Mouse (Mus musculus): ENCODE data around the gene Ush1c. TPM values are rescaled to one million over a fixed set of nuclear protein-coding genes. Genes with fewer than 3 reads are reported as not detected.

Ush1c gene
- polyA plus RNA-seq, 1 experiment from 2014 or later, result 1.4 TPM

- no peak overlapping the region for H3K9ac ChIP-seq
- WGBS, result 80% methylated on average over 4 of the region's 4 CpGs
- H3K4me3 ChIP-seq, result no peak overlapping the region
- ATAC-seq (ENCODE audit: low FRiP score, low read depth), result no peak
- no peak overlapping the region for H3K27ac ChIP-seq (replicated peaks)
- no peak overlapping the region for H3K4me2 ChIP-seq
- no peaks in the 10 kb centered on the region for H3K27me3 ChIP-seq
- H3K9me3 ChIP-seq, result no peaks in the 10 kb centered on the region
- H3K4me1 ChIP-seq (replicated peaks), result peaks cover 14% of the 10 kb centered on the region
- H3K36me3 ChIP-seq, result no peaks in the 10 kb centered on the region
These were observed 1.8 kb upstream of the Ush1c start for GRCm38 (mm10) chr7:46240091-46240490.

GRCm38 (mm10) chr7:46237192-46237591 is 1.1 kb downstream of the Ush1c start:
- no peaks in the 10 kb centered on the region for H3K36me3 ChIP-seq
- no peak overlapping the region for H3K9ac ChIP-seq
- H3K27me3 ChIP-seq, result no peaks in the 10 kb centered on the region
- 74% methylated on average over 7 of the region's 7 CpGs for WGBS
- H3K4me1 ChIP-seq (replicated peaks), result peaks cover 14% of the 10 kb centered on the region
- no peak overlapping the region for H3K4me2 ChIP-seq
- no peak for ATAC-seq (ENCODE audit: low FRiP score, low read depth)
- no peak overlapping the region for H3K27ac ChIP-seq (replicated peaks)
- no peak overlapping the region for H3K4me3 ChIP-seq
- H3K9me3 ChIP-seq, result no peaks in the 10 kb centered on the region

- Histone ChIP-seq H3K4me1 (replicated peaks) (peaks cover 14% of the 10 kb centered on the region), H3K9ac (no peak overlapping the region), H3K9me3 (no peaks in the 10 kb centered on the region), H3K27ac (replicated peaks) (peak overlapping the region; percentile 17; the same call in 1 of the 2 replicates), H3K36me3 (no peaks in the 10 kb centered on the region), H3K27me3 (no peaks in the 10 kb centered on the region), H3K4me3 (no peak overlapping the region), H3K4me2 (no peak overlapping the region)
- no peak for ATAC-seq (ENCODE audit: low FRiP score, low read depth)
- 76% methylated on average over 15 of the region's 15 CpGs for WGBS
These were observed 1.9 kb downstream of the Ush1c start for GRCm38 (mm10) chr7:46236363-46236762.

- Histone ChIP-seq H3K36me3 (no peaks in the 10 kb centered on the region), H3K27ac (replicated peaks) (0 out of 2 replicates have a peak overlapping the region, but pooled peaks have one; percentile 35), H3K9ac (no peak overlapping the region), H3K4me1 (replicated peaks) (peaks cover 14% of the 10 kb centered on the region), H3K9me3 (no peaks in the 10 kb centered on the region), H3K4me2 (no peak overlapping the region), H3K4me3 (no peak overlapping the region), H3K27me3 (no peaks in the 10 kb centered on the region)
- ATAC-seq (ENCODE audit: low FRiP score, low read depth), result 0 out of 2 replicates have a peak, but pooled peaks have one; percentile 63
- WGBS, result 70% methylated on average over 18 of the region's 18 CpGs
These were observed 2.4 kb downstream of the Ush1c start for GRCm38 (mm10) chr7:46235948-46236347.

GRCm38 (mm10) chr7:46226936-46227335 is 11.4 kb downstream of the Ush1c start:
- H3K36me3 ChIP-seq, result no peaks in the 10 kb centered on the region
- no peak overlapping the region for H3K27ac ChIP-seq (replicated peaks)
- no peak overlapping the region for H3K4me3 ChIP-seq
- ATAC-seq (ENCODE audit: low FRiP score, low read depth), result no peak; the same call in 1 of the 2 replicates
- WGBS, result 55% methylated on average over 4 of the region's 4 CpGs
- H3K9me3 ChIP-seq, result no peaks in the 10 kb centered on the region
- H3K4me1 ChIP-seq (replicated peaks), result peaks cover 8% of the 10 kb centered on the region
- H3K9ac ChIP-seq, result no peak overlapping the region
- no peaks in the 10 kb centered on the region for H3K27me3 ChIP-seq
- no peak overlapping the region for H3K4me2 ChIP-seq

- no peak overlapping the region for H3K9ac ChIP-seq
- H3K4me1 ChIP-seq (replicated peaks), result peaks cover 8% of the 10 kb centered on the region
- no peak for ATAC-seq (ENCODE audit: low FRiP score, low read depth)
- H3K4me3 ChIP-seq, result no peak overlapping the region
- no peaks in the 10 kb centered on the region for H3K9me3 ChIP-seq
- H3K4me2 ChIP-seq, result no peak overlapping the region
- H3K27ac ChIP-seq (replicated peaks), result no peak overlapping the region
- no peaks in the 10 kb centered on the region for H3K27me3 ChIP-seq
- H3K36me3 ChIP-seq, result no peaks in the 10 kb centered on the region
- WGBS, result 32% methylated on average over 7 of the region's 7 CpGs
These were observed 12.1 kb downstream of the Ush1c start for GRCm38 (mm10) chr7:46226253-46226652.

- no peak overlapping the region for H3K4me3 ChIP-seq
- H3K9me3 ChIP-seq, result no peaks in the 10 kb centered on the region
- H3K4me1 ChIP-seq (replicated peaks), result 0 out of 2 replicates have a peak, but pooled peaks cover 4% of the 10 kb centered on the region
- ATAC-seq (ENCODE audit: low FRiP score, low read depth), result no peak
- H3K27me3 ChIP-seq, result no peaks in the 10 kb centered on the region
- H3K4me2 ChIP-seq, result no peak overlapping the region
- WGBS, result 79% methylated on average over 8 of the region's 8 CpGs
- H3K36me3 ChIP-seq, result no peaks in the 10 kb centered on the region
- H3K9ac ChIP-seq, result no peak overlapping the region
- no peak overlapping the region for H3K27ac ChIP-seq (replicated peaks)
These were observed 17.6 kb downstream of the Ush1c start for GRCm38 (mm10) chr7:46220591-46221129.

GRCm38 (mm10) chr7:46218415-46218814 is 19.9 kb downstream of the Ush1c start:
- Histone ChIP-seq H3K36me3 (no peaks in the 10 kb centered on the region), H3K4me3 (no peak overlapping the region), H3K4me2 (no peak overlapping the region), H3K27me3 (no peaks in the 10 kb centered on the region), H3K27ac (replicated peaks) (no peak overlapping the region), H3K9ac (no peak overlapping the region), H3K4me1 (replicated peaks) (0 out of 2 replicates have a peak, but pooled peaks cover 4% of the 10 kb centered on the region), H3K9me3 (no peaks in the 10 kb centered on the region)
- peak; percentile 45; the same call in 1 of the 2 replicates for ATAC-seq (ENCODE audit: low FRiP score, low read depth)
- WGBS, result 17% methylated on average over 11 of the region's 11 CpGs

- Histone ChIP-seq H3K4me2 (no peak overlapping the region), H3K4me1 (replicated peaks) (0 out of 2 replicates have a peak, but pooled peaks cover 4% of the 10 kb centered on the region), H3K27me3 (no peaks in the 10 kb centered on the region), H3K9me3 (no peaks in the 10 kb centered on the region), H3K9ac (no peak overlapping the region), H3K27ac (replicated peaks) (no peak overlapping the region), H3K36me3 (no peaks in the 10 kb centered on the region), H3K4me3 (no peak overlapping the region)
- WGBS, result 45% methylated on average over 2 of the region's 2 CpGs
- ATAC-seq (ENCODE audit: low FRiP score, low read depth), result no peak
These were observed 21.8 kb downstream of the Ush1c start for GRCm38 (mm10) chr7:46216481-46216880.

GRCm38 (mm10) chr7:46210276-46210675 is 28.0 kb downstream of the Ush1c start:
- no peak overlapping the region for H3K4me2 ChIP-seq
- no peaks in the 10 kb centered on the region for H3K27me3 ChIP-seq
- H3K27ac ChIP-seq (replicated peaks), result no peak overlapping the region
- no peaks in the 10 kb centered on the region for H3K36me3 ChIP-seq
- no peaks in the 10 kb centered on the region for H3K9me3 ChIP-seq
- H3K9ac ChIP-seq, result no peak overlapping the region
- no peak overlapping the region for H3K4me3 ChIP-seq
- H3K4me1 ChIP-seq (replicated peaks), result no peaks in the 10 kb centered on the region
- 81% methylated on average over 6 of the region's 6 CpGs for WGBS
- ATAC-seq (ENCODE audit: low FRiP score, low read depth), result no peak

GRCm38 (mm10) chr7:46208131-46208530 is 30.2 kb downstream of the Ush1c start:
- no peaks in the 10 kb centered on the region for H3K4me1 ChIP-seq (replicated peaks)
- no peak for ATAC-seq (ENCODE audit: low FRiP score, low read depth)
- H3K36me3 ChIP-seq, result no peaks in the 10 kb centered on the region
- H3K4me3 ChIP-seq, result no peak overlapping the region
- no peak overlapping the region for H3K9ac ChIP-seq
- H3K27me3 ChIP-seq, result no peaks in the 10 kb centered on the region
- WGBS, result 93% methylated on average over 8 of the region's 8 CpGs
- H3K9me3 ChIP-seq, result no peaks in the 10 kb centered on the region
- H3K4me2 ChIP-seq, result no peak overlapping the region
- H3K27ac ChIP-seq (replicated peaks), result no peak overlapping the region

GRCm38 (mm10) chr7:46204775-46205174 is 33.5 kb downstream of the Ush1c start:
- WGBS, result 77% methylated on average over 6 of the region's 6 CpGs
- 0 out of 2 replicates have a peak, but pooled peaks cover 4% of the 10 kb centered on the region for H3K4me1 ChIP-seq (replicated peaks)
- H3K27me3 ChIP-seq, result no peaks in the 10 kb centered on the region
- H3K36me3 ChIP-seq, result no peaks in the 10 kb centered on the region
- H3K9me3 ChIP-seq, result no peaks in the 10 kb centered on the region
- ATAC-seq (ENCODE audit: low FRiP score, low read depth), result no peak
- no peak overlapping the region for H3K4me2 ChIP-seq
- H3K27ac ChIP-seq (replicated peaks), result no peak overlapping the region
- H3K9ac ChIP-seq, result no peak overlapping the region
- no peak overlapping the region for H3K4me3 ChIP-seq

GRCm38 (mm10) chr7:46204046-46204471 is 34.2 kb downstream of the Ush1c start:
- 0 out of 2 replicates have a peak, but pooled peaks cover 4% of the 10 kb centered on the region for H3K4me1 ChIP-seq (replicated peaks)
- H3K4me2 ChIP-seq, result no peak overlapping the region
- no peak overlapping the region for H3K4me3 ChIP-seq
- WGBS, result 53% methylated on average over 11 of the region's 11 CpGs
- no peak for ATAC-seq (ENCODE audit: low FRiP score, low read depth)
- H3K9ac ChIP-seq, result no peak overlapping the region
- no peaks in the 10 kb centered on the region for H3K9me3 ChIP-seq
- no peak overlapping the region for H3K27ac ChIP-seq (replicated peaks)
- no peaks in the 10 kb centered on the region for H3K27me3 ChIP-seq
- no peaks in the 10 kb centered on the region for H3K36me3 ChIP-seq

Measured in hindbrain, embryonic 15.5 days (tissue).